Mouse (Mus musculus): Measurements from ENCODE around the gene Mitf. TPM values are rescaled to one million over a fixed set of nuclear protein-coding genes. Genes with fewer than 3 reads are reported as not detected.

Gene Mitf
- polyA plus RNA-seq, 1 experiment: not detected

GRCm38 (mm10) chr6:97866575-97866974 is 59.7 kb downstream of the Mitf start:
- no peak overlapping the region for H3K4me3 ChIP-seq (replicated peaks)
- H3K27me3 ChIP-seq (ENCODE audit: control insufficient read depth): no peaks in the 10 kb centered on the region
- TF ChIP-seq TAL1 (IDR thresholded peaks at IDR 0.05; ENCODE audit: low read length): no peak
- no peak for TF ChIP-seq GATA1 (IDR thresholded peaks at IDR 0.05; ENCODE audit: low read length)
- H3K4me1 ChIP-seq (ENCODE audit: control insufficient read depth): no peaks in the 10 kb centered on the region
- H3K9me3 ChIP-seq (ENCODE audit: control insufficient read depth, low read length): no peaks in the 10 kb centered on the region
- no peaks in the 10 kb centered on the region for H3K36me3 ChIP-seq (ENCODE audit: control insufficient read depth)

- Histone ChIP-seq H3K36me3 (ENCODE audit: control insufficient read depth) (no peaks in the 10 kb centered on the region), H3K27me3 (ENCODE audit: control insufficient read depth) (no peaks in the 10 kb centered on the region), H3K4me1 (ENCODE audit: control insufficient read depth) (no peaks in the 10 kb centered on the region), H3K4me3 (replicated peaks) (no peak overlapping the region), H3K9me3 (ENCODE audit: control insufficient read depth, low read length) (no peaks in the 10 kb centered on the region)
- TF ChIP-seq GATA1 (IDR thresholded peaks at IDR 0.05; ENCODE audit: low read length) (no peak), TAL1 (IDR thresholded peaks at IDR 0.05; ENCODE audit: low read length) (no peak)
These were observed 61.2 kb downstream of the Mitf start for GRCm38 (mm10) chr6:97868005-97868404.

- Histone ChIP-seq H3K4me3 (replicated peaks) (no peak overlapping the region), H3K27me3 (ENCODE audit: control insufficient read depth) (no peaks in the 10 kb centered on the region), H3K9me3 (ENCODE audit: control insufficient read depth, low read length) (no peaks in the 10 kb centered on the region), H3K4me1 (ENCODE audit: control insufficient read depth) (no peaks in the 10 kb centered on the region), H3K36me3 (ENCODE audit: control insufficient read depth) (no peaks in the 10 kb centered on the region)
- TF ChIP-seq GATA1 (IDR thresholded peaks at IDR 0.05; ENCODE audit: low read length) (no peak), TAL1 (IDR thresholded peaks at IDR 0.05; ENCODE audit: low read length) (no peak)
These were observed 63.1 kb downstream of the Mitf start for GRCm38 (mm10) chr6:97869953-97870352.

GRCm38 (mm10) chr6:97871296-97872030 is 64.6 kb downstream of the Mitf start:
- no peaks in the 10 kb centered on the region for H3K36me3 ChIP-seq (ENCODE audit: control insufficient read depth)
- H3K4me3 ChIP-seq (replicated peaks): no peak overlapping the region
- H3K4me1 ChIP-seq (ENCODE audit: control insufficient read depth): no peaks in the 10 kb centered on the region
- H3K9me3 ChIP-seq (ENCODE audit: control insufficient read depth, low read length): no peaks in the 10 kb centered on the region
- H3K27me3 ChIP-seq (ENCODE audit: control insufficient read depth): no peaks in the 10 kb centered on the region
- TF ChIP-seq TAL1 (IDR thresholded peaks at IDR 0.05; ENCODE audit: low read length): no peak

- Histone ChIP-seq H3K36me3 (ENCODE audit: control insufficient read depth) (no peaks in the 10 kb centered on the region), H3K9me3 (ENCODE audit: control insufficient read depth, low read length) (no peaks in the 10 kb centered on the region), H3K4me1 (ENCODE audit: control insufficient read depth) (no peaks in the 10 kb centered on the region), H3K4me3 (replicated peaks) (no peak overlapping the region), H3K27me3 (ENCODE audit: control insufficient read depth) (no peaks in the 10 kb centered on the region)
- no peak for TF ChIP-seq GATA1 (IDR thresholded peaks at IDR 0.05; ENCODE audit: low read length)
- TF ChIP-seq TAL1 (IDR thresholded peaks at IDR 0.05; ENCODE audit: low read length): no peak
These were observed 66.2 kb downstream of the Mitf start for GRCm38 (mm10) chr6:97873102-97873501.

- Histone ChIP-seq H3K9me3 (ENCODE audit: control insufficient read depth, low read length) (no peaks in the 10 kb centered on the region), H3K4me3 (replicated peaks) (no peak overlapping the region), H3K36me3 (ENCODE audit: control insufficient read depth) (no peaks in the 10 kb centered on the region), H3K27me3 (ENCODE audit: control insufficient read depth) (no peaks in the 10 kb centered on the region), H3K4me1 (ENCODE audit: control insufficient read depth) (no peaks in the 10 kb centered on the region)
- TF ChIP-seq TAL1 (IDR thresholded peaks at IDR 0.05; ENCODE audit: low read length) (no peak), GATA1 (IDR thresholded peaks at IDR 0.05; ENCODE audit: low read length) (no peak)
These were observed 70.1 kb downstream of the Mitf start for GRCm38 (mm10) chr6:97876990-97877389.

- Histone ChIP-seq H3K4me3 (replicated peaks) (no peak overlapping the region), H3K9me3 (ENCODE audit: control insufficient read depth, low read length) (no peaks in the 10 kb centered on the region), H3K36me3 (ENCODE audit: control insufficient read depth) (no peaks in the 10 kb centered on the region), H3K4me1 (ENCODE audit: control insufficient read depth) (no peaks in the 10 kb centered on the region), H3K27me3 (ENCODE audit: control insufficient read depth) (no peaks in the 10 kb centered on the region)
- TF ChIP-seq GATA1 (IDR thresholded peaks at IDR 0.05; ENCODE audit: low read length): no peak
- TF ChIP-seq TAL1 (IDR thresholded peaks at IDR 0.05; ENCODE audit: low read length): no peak
These were observed 70.6 kb downstream of the Mitf start for GRCm38 (mm10) chr6:97877492-97877891.

GRCm38 (mm10) chr6:97880363-97880762 is 73.5 kb downstream of the Mitf start:
- TF ChIP-seq TAL1 (IDR thresholded peaks at IDR 0.05; ENCODE audit: low read length) (no peak), GATA1 (IDR thresholded peaks at IDR 0.05; ENCODE audit: low read length) (no peak)
- Histone ChIP-seq H3K36me3 (ENCODE audit: control insufficient read depth) (no peaks in the 10 kb centered on the region), H3K27me3 (ENCODE audit: control insufficient read depth) (no peaks in the 10 kb centered on the region), H3K4me3 (replicated peaks) (no peak overlapping the region), H3K4me1 (ENCODE audit: control insufficient read depth) (no peaks in the 10 kb centered on the region), H3K9me3 (ENCODE audit: control insufficient read depth, low read length) (no peaks in the 10 kb centered on the region)

GRCm38 (mm10) chr6:97881935-97882334 is 75.1 kb downstream of the Mitf start:
- Histone ChIP-seq H3K4me1 (ENCODE audit: control insufficient read depth) (no peaks in the 10 kb centered on the region), H3K27me3 (ENCODE audit: control insufficient read depth) (no peaks in the 10 kb centered on the region)
- TF ChIP-seq TAL1 (IDR thresholded peaks at IDR 0.05; ENCODE audit: low read length) (no peak), GATA1 (IDR thresholded peaks at IDR 0.05; ENCODE audit: low read length) (no peak)

GRCm38 (mm10) chr6:97882931-97883330 is 76.1 kb downstream of the Mitf start:
- H3K4me1 ChIP-seq (ENCODE audit: control insufficient read depth): no peaks in the 10 kb centered on the region
- no peaks in the 10 kb centered on the region for H3K36me3 ChIP-seq (ENCODE audit: control insufficient read depth)
- H3K4me3 ChIP-seq (replicated peaks): no peak overlapping the region
- TF ChIP-seq GATA1 (IDR thresholded peaks at IDR 0.05; ENCODE audit: low read length): no peak
- TF ChIP-seq TAL1 (IDR thresholded peaks at IDR 0.05; ENCODE audit: low read length): no peak
- no peaks in the 10 kb centered on the region for H3K27me3 ChIP-seq (ENCODE audit: control insufficient read depth)
- no peaks in the 10 kb centered on the region for H3K9me3 ChIP-seq (ENCODE audit: control insufficient read depth, low read length)

More at GRCm38 (mm10) chr6:97881935-97882334, 75.1 kb downstream of the Mitf start:
- H3K9me3 ChIP-seq (ENCODE audit: control insufficient read depth, low read length): no peaks in the 10 kb centered on the region
- no peak overlapping the region for H3K4me3 ChIP-seq (replicated peaks)
- no peaks in the 10 kb centered on the region for H3K36me3 ChIP-seq (ENCODE audit: control insufficient read depth)
